ENCODE assay signal across 8 mouse cellular contexts in genomic region chr17:51179195-51179953, GRCm38 (mm10). TPM values are rescaled to one million over a fixed set of nuclear protein-coding genes. Genes with fewer than 3 reads are reported as not detected.
DNase-seq lines count a peak whose midpoint lies in the region; ATAC-seq lines count a peak whose summit lies in the region.

Gene Tbc1d5, minus strand, starts transcription at chr17:51179352.

- ATAC-seq in inflammation-experienced regulatory T-cells, adult 6 months = peak; percentile 77
- peak; percentile 91 for ATAC-seq in megakaryocyte-erythroid progenitor cell, adult 5-6 weeks (replicated peaks; ENCODE audit: low FRiP score, low TSS enrichment, poor library complexity, severe bottlenecking)

- DNase-seq in adrenal gland, adult (ENCODE audit: inconsistent age in 2 of 2, low spot score in 1 of 2) = peak; percentile 96 to 98
- peak; percentile 89 for DNase-seq in embryo, embryonic 10.5 days (ENCODE audit: low spot score)
- peak; percentile 96 for DNase-seq in gastrocnemius, postnatal 14 days
- DNase-seq in left cerebral cortex, postnatal 10 days (ENCODE audit: extremely low spot score in 1 of 2, low spot score in 2 of 2) = peak; percentile 88 to 97
- DNase-seq in right cerebral cortex, postnatal 25 days = peak; percentile 94
- DNase-seq in urinary bladder, postnatal 4 days (ENCODE audit: low spot score in 2 of 2) = peak; percentile 90

- intact Hi-C loops in gastrocnemius, postnatal 14 days (cut with DNase I; ENCODE audit: low total_unique reads) = no loop called here
- intact Hi-C loops in left cerebral cortex, postnatal 10 days (cut with DNase I) = loop anchor here (5.0 kb wide), 1 partner anchor 67 kb away; no protein-coding TSS in a partner anchor

RNA-seq across cellular contexts. Expression of gene Tbc1d5, which starts in this region (rescaled TPM):
- total RNA-seq in gastrocnemius, postnatal 14 days (2021) = 1 to 10 TPM; 7.3 to 7.6 TPM
- polyA plus RNA-seq in inflammation-experienced regulatory T-cells, adult 6 months (2017; shearing (Covaris generic)) = 10 to 100 TPM; 15.2 to 25.7 (median 23.3) TPM
- total RNA-seq in left cerebral cortex, postnatal 10 days (2021) = 10 to 100 TPM; 36.4 to 38.8 TPM
- total RNA-seq in megakaryocyte-erythroid progenitor cell, adult 5-6 weeks (2014; fragmentation: Nextera tagmentation) = 32.0 and 38.3 TPM in 2 replicates
- 20.5 and 25.6 TPM in 2 replicates for total RNA-seq in megakaryocyte-erythroid progenitor cell, adult 5-6 weeks (2017)

Comparison
In these comparisons a context has a peak if more than half of its experiments do, and no peak if none do; other contexts are left out.
1. Peak in every context shown above with its lines: DNase-seq and ATAC-seq.